Mouse (Mus musculus) spleen, embryonic (tissue): ENCODE measurements around the gene Cnot6l.

Experiments used
- CTCF ChIA-PET: fragments of 350-600 bp; sonication (Branson Sonifier 250); formaldehyde crosslinking; loops from one replicate; lab custom pipeline; 2022; lab: Charles Lee

The Cnot6l gene

DNA sequence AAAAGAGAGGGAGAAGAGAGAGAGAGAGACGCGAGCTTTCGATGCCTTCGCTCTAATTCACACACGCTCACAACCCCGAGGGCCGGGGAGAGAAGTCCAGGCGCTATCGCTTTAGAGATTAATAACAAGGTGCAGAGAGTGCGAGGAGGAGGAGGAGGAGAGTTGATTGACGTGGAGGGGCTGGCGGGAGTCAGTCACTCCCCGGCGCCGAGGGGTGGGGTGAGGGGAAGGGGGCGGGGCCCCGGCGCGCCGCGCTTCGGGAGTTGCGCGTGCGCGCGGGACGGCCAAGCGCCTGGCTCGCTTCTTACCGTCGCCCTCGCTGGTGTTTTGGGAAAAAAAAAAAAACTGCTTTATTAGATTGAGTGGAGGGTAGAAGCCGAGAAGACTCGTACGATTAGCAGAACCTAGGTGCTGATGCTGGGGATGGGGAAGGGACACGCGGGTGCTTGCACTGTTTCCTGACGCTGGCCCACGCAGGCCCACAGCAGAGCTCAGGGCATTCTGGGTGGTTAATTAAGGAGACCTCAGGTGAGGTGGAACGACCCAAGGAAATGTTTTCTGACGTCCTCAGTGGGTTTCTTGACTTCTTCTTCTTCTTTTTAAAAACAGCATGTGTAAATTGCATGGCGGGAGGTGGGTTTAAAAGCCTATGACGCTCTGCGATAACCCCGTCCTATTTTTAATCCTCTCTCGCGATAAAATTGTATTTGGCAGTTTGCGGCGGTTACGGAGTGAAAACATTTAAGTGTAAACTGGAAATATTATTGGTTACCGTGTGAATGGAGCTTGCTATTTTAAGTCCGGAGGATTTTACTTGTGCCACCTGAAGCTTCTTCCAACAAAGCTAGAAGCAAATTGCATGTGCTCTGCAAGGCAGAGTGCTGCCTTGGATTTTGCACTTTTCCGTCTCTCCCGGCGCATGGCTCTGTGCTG is 1.3 kb downstream of the Cnot6l start:
- CTCF ChIA-PET: interaction anchor here (0.6 to 1.0 kb wide), 5 partner anchors 10 to 59 kb away, joined by 3 to 8 read pairs (median 3); no protein-coding TSS in a partner anchor

DNA sequence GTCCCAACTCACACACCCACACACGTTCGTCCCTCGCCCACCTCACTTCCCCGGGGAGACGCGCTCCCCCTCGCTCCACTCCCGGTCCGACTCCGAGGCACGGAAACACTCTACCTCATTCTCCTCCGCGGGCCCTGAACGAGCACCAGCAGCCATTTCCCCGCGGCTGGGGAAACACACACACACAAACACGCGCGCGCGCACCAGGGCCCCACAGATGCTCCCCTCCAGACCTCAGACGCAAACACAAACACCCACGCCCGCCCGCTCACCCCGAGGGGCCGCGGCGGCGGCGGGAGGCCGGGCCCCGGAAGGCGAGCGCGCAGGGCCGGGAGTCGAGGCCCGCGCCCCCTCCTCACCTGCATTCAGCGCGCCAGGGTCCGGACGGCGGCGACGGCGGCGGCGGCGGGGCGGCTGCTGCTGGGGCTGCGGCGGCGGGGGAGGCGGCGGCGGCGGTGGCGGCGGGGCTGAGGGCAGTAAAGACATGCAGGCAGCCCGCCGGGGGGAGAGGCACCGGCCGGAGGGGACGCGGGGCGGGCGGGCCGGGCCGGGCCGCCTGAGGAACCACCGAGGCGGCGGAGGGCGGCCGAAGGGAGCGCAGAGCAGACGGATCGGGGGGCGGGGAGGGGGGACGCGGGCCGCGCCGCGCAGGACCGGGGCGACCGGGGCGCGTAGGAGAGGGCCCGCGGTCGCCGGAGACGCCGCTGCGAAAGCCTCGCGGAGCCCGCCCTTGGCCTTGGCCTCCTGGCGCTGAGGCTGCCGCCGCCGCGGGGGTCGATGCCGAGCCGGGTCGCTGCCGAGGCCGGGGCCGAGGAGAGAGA is 2.2 kb downstream of the Cnot6l start:
- CTCF ChIA-PET: no interaction called here

DNA sequence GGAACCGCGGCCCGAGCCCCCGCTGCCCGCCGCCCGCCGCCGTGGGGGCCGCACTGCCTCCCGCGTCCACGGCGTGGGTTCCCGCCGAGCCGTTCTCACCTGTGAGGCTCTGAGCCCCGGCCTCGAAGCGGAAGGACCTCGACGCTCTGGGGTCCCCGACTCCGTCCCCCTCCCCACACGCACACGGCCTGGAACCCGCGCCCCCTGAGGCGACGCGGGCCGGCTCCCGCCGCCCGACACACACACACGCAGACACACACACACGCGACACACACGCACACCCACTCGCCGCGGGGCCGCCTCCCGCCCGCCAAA is 2.8 kb downstream of the Cnot6l start:
- CTCF ChIA-PET: no interaction called here

DNA sequence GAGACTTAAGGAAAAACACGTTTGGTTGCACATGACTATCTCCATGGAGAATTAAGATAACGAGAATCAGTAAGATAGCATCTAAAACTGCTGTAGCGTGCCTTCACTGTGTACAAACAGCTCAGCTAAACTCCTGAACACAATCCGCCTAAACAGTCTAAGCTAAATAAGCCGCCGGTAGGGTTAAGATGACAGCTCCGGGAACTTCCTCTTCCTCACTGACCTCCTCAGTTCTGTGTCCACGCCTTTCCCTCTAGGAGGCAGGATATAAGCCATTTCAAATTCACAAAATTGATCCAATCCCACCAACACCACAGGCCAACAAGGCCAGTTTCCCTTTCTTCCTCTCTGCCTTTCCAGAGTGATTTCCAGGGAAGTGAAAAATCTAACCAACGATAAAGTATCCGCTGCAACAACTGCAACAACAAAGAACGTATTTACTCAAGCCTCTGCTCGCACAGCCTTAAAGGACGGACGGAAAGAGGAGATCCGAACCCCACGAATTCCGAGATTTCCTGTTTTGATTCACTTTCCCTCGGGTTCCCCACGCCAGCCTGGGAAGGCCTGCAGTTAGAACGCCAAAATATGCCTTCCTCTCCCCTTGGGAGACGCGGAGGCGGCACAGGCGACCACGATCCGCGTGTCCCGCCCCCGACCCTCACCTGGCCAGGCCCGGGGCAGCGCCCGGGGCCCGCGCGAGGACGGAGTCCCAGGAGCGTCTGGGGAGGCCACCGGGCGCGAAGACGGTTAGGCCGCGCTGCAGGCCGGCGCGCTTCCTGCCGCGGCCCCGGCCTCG is 3.3 kb downstream of the Cnot6l start:
- CTCF ChIA-PET: no interaction called here

DNA sequence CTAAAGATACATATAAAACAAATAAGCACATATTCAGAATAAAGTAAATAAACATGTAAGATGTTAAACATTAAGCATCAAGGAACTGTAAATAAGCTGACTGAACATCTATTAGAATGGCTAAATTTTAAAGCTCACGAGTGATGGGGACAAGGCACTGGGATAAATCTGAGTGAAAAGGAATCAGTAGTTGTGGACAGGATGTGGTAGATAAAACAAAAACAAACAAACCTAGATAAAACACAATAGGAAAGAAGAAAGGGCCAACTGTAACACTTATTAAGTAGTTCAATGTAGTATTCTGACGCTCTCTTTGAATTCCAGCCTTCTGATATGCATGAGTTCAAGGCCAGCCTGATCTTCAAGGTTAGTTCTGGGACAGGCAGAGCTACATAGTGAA is 21.6 kb downstream of the Cnot6l start:
- CTCF ChIA-PET: no interaction called here

DNA sequence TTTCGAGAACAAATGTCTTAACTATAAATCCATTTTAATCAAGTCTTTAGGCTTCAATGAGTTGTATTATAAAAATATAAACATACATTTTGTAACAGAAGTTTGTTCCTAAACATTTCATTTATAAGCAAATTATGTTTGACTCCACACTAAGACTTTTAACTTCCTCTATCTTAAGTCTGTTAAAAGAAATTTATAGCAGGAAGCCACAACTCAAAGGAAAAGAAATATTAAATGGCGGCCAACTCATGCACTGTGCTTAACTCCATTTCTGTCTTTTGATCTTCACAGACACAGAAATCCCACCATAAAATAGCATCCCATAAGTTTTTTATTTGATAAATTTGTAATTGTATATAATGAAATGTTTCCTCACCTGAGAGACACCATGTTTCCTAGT is 33.3 kb downstream of the Cnot6l start:
- CTCF ChIA-PET: no interaction called here

DNA sequence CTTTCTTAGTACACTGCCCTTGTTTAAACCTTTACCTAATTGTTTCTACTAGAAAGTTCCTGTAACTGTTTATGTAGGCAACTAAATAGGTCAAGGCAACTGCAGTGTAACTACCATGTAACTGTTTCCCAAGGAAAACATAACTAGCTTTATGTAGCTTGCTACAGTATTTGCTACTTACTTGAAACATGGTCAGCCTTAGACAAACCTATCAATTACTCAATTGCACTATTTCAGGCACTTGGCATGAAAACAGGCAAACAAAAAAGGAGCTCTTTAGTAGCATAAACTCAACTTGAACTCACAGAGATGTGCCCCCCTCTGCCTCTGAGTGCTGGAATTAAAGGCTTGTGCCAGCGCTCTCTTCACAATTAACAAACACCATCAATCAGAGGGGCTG is 37.1 kb downstream of the Cnot6l start:
- CTCF ChIA-PET: no interaction called here

DNA sequence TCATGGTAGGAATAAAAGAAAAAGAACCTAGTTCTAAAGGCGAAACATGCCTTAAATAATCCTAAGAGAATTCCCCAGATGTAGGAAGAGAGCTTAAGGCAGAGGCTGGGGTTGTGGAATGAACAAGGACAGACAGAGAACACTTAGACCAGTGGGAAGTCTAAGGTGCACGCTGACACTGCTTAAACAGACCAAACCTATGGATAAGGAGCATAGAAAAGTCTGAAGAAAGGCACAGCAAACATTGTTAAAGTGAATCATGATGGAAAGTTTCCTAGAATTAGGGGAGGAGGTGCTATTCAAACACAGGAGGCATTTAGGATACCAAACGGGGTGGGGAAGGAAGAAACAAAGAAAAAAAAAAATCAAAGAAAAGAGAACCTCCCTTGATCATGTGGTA is 49.0 kb downstream of the Cnot6l start:
- CTCF ChIA-PET: no interaction called here

DNA sequence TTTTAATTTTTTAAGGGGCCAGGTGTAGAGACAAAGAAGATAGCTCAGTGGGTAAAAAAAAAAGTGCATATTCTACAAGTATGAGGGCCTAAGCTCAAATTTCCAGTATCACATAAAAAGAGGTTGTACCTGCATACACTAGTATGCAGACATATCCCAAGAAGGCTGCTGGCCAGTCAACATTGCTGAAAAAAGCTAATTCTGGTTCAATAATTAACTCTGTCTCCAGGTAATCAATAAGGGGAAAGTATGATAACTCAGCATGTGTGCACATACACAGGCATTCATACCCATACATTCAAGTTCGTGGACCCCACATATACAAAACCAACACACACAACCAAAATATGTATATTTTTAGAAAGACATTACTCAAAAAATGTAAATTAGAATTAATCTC is 59.3 kb downstream of the Cnot6l start:
- CTCF ChIA-PET: interaction anchor here (0.5 kb wide), 1 partner anchor 1193 kb away, joined by 5 read pairs; no protein-coding TSS in a partner anchor

DNA sequence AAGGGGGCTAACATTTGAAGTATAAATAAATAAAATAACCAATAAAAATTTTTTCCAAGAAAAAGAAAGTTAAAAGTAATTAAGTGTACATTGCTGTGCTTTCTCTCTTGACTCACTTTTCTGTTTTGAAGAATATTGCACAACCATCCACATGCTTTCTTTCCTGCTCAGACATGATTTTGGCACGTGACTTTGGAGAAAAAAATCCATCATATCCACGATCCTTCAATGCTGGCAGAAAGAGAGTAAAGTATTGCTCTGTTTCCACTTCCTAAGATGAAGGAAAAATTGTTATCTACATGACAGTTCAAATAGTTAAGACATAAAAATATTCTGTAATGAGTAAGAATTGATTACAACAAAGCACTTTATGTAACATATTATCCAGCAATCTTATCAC is 72.5 kb downstream of the Cnot6l start:
- CTCF ChIA-PET: no interaction called here

DNA sequence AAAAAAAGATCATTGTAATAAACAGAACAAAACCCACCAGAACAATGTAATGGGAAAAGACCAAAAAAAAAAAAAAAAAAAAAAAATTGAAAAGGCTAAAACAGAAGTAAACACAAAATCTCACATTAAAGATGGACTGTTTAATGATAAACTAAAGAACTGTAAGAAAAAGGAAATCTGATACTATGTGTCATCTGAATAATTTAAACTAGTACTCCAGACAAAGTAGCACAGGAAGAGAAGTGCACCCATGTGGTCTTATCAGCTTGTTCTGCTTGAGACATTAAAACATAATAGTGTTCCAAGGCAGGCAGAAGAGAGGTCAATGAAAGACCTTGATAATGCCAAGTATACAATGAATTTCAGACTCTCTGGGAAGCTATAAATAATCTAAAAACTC is 78.6 kb downstream of the Cnot6l start:
- CTCF ChIA-PET: no interaction called here

DNA sequence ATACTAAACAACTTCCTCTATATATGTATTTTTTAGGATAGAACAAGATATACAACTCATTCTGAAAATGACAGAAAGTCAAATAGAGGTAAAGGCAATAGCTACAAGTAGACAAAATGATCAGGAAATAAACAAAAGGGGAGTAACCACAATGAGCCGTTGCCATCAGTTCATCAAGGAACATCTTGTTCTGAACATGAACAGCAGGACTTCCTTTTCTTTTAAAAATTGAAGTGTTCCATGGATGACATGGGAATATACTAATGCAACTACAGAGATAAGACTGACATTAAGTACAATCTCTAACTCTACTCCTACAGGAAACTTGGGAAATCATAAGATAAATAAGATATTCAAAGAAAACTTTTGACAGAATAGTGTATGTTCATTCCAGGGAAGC is 84.9 kb downstream of the Cnot6l start:
- CTCF ChIA-PET: no interaction called here

DNA sequence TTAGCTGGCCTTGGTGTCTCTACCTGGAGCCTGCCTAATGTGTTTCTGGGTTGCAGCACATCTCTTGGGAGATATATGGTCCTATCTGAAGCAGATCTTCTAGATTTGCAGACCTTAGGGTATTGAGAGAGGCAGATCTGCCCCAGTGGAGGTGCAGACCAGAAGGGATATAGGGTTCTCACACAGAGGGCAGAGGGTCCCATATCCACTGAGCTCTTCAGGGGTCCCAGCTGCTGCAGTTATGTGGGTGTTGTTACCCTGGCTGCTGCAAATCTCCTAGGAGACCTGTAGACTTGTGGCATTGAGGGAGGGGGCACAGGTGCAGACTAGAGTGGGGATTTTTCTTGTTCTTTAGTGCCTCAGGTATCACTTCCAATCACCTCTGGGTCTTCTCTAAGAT is 98.4 kb downstream of the Cnot6l start:
- CTCF ChIA-PET: no interaction called here

DNA sequence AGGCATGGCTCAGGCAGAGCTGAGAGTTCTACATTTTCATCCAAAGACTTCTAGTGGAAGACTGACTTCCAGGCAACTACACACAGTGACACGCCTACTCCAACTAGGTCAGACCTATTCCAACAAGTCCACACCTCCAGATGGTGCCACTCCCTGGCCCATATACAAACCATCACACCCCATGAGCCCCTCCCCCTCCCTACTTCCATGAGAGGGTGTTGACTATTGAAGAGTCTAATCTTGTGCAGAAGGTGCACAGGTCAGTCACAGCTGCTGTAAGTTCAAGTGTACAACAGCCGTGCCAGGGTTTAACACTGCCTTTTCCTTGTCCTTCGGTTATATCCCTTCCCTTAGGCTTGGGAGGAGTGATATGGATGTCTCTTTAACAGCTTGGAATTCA is 121.5 kb downstream of the Cnot6l start:
- CTCF ChIA-PET: no interaction called here

DNA sequence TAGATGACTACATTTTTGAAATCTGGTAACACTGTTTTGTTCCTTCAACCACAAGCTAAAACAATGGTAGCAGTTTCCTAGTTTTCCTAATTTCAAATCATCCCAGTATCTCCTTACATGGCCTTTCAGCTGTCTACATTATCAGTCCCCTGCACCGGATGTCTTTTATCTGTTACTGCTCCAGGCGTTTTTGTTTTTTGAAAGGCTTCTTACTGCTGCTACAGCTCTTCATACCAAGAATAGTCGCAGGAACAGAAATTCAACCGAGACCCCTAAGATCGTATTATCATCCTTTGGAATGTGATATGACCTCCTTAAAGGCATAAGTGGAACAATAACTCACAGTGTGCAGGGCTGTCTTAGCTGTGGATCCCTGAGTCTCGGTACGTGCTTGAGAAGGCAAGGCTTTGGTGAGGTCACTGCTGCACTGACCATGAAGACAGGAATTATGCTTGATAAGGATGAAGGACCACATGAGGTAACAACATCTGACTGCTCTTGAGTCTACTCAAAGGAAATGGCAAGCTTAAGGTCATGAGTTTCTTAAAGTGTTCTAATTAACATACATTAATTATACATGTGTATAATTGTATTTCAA is 122.4 kb downstream of the Cnot6l start:
- CTCF ChIA-PET: no interaction called here

DNA sequence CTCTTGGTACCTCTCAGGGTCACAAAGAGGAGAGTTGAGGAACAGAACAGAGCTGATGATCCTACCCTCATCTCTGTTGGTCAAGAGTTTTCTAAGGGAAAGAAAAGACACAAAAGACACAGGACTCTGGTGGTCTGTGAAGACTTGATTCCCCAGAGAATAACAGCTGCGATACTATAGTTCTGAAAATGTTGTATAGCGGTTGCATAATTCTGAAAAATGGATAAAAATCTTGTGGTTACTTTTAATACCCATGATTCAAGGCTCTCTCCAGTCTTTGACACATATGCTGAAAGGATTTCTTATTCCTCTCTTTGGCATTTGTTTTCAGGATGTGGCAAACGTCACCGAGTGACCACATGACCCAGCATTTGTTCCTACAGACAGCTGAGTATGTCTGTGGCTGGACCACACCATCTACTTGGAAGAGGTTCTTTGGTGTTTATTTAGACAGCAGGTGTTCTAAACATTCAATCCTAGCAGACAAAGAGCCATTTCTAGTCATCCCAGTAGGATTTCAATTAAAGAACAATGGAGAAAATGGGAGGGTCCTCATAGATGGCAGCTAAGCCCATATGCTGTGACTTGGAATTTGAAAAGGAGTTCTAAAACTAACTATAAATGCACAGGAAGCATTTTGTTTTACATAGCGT is 124.7 kb downstream of the Cnot6l start:
- CTCF ChIA-PET: no interaction called here

DNA sequence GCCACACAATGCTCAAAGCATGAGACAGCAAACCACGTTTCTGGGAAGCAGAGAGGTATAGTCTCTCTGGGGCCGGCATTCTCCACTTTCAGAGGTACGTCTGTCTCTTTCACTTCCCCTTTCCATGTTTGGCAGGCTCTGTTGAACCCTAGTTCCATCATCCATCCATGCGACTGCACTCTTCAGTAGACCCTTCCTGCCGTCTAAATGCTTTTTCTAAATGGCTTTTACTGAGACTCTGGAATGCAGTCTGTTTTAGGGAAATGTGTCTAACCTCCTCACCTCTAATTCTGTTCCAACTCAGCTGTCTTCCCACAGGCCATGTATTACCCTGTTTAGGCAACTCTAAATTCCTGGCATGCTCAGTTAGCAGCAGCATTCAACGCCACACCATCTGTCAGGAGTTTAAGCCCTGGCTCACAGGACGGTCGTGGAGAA is 126.3 kb downstream of the Cnot6l start:
- CTCF ChIA-PET: no interaction called here

DNA sequence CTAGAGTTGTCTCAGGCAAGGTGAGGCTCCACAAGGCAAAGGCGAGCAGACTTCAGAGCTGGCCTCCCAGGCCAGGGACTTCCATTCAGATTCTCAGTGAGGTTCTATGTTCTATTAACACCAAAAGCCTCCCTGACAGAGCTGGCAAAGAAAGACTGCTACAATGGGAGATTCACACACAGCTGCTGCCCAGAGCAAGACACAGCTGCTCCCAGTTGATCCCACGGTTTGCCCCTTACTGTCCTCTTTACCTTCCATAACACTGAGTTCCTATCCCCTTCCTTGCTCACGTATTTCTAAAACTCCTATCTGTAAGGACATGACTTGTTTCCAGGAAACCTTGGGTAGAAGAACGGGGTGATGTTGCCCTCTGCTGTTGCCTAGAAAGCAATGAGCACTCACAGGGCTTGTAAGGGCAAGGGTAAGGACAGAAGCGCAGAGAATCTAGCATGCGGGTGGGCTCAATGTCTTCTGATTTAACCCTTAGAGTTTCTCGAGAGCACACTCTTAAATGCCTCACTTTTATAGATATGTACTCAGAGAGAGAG is 127.8 kb downstream of the Cnot6l start:
- CTCF ChIA-PET: no interaction called here

DNA sequence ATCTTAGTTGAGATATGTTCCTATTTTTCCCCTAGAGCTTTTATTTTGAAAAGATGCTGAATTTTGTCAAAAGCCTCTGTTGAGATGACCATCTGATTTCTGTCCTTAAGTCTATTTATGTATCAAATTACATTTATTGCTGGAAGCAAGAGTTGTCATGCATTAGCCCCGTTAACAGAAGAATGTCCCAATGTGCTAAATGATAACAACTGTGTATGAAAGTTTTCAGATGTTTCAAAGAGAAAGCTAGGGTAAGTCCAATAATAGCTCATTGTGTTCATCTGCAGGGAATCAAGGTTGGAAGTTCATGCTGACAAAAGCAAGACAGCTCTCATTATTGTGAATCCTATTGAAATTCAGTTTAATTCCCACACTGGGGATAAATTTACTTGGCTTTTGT is 129.9 kb downstream of the Cnot6l start:
- CTCF ChIA-PET: no interaction called here

DNA sequence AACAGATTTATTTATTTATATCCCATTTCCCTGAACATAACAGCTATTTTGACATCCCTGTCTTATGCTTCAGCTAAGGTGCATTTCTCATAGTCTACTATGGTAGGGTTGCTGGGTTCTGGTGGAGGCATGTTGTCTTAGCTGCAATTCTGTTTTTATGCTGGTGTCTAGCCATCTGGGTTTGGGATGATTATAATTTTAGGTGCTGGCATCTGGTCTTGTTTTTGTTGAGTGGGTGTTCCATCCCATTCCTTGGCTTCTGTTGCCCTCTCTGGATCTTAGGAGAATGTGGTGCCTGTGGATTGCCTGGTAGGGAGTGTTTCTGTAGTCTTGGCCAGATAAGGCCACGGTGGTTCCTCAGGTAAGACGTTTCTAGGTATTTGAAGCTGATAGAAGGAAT is 134.2 kb downstream of the Cnot6l start:
- CTCF ChIA-PET: no interaction called here
